Mouse (Mus musculus) subcutaneous adipose tissue, adult 2 months (tissue): Measurements from ENCODE around the gene Vmn1r143. TPM values are rescaled to one million over a fixed set of nuclear protein-coding genes. Genes with fewer than 3 reads are reported as not detected.

Source experiments
- polyA plus RNA-seq: library from polyadenylated mRNA; depleted of rRNA; stranded (reverse); fragments of >200 nt; gene quantifications from 2 replicates; pipeline ENCODE4 v1.2.3, GENCODE M21; 2012; ENCODE audit warnings: low replicate concordance; rRNA removed

Vmn1r143 gene
- polyA plus RNA-seq, result not detected in 2 replicates

GRCm38 (mm10) chr7:22189077-22189476, at the start of gene Vmn1r143:
Gene Vmn1r143, plus strand, starts transcription at chr7:22189377.

GRCm38 (mm10) chr7:22163935-22164334, 25.2 kb upstream of the Vmn1r143 start, which contains the start of gene Vmn1r142:
Gene Vmn1r142, minus strand, starts transcription at chr7:22164035.

GRCm38 (mm10) chr7:22201164-22201563, 12.0 kb downstream of the Vmn1r143 start, which contains the start of gene Gm8653:
Gene Gm8653, minus strand, starts transcription at chr7:22201264.

GRCm38 (mm10) chr7:22229384-22229783, 40.2 kb downstream of the Vmn1r143 start, which contains the start of gene Gm8453:
Gene Gm8453, minus strand, starts transcription at chr7:22229484.

Other genes starting within 250 kb of the Vmn1r143 start
- gene Vmn1r137, start 194.8 kb upstream of the Vmn1r143 start, polyA plus RNA-seq, result not detected in 2 replicates
- not detected in 2 replicates for gene Vmn1r138, start 160.5 kb upstream of the Vmn1r143 start, polyA plus RNA-seq
- not detected in 2 replicates for gene Gm6176, start 133.1 kb upstream of the Vmn1r143 start, polyA plus RNA-seq
- gene Vmn1r139, start 120.3 kb upstream of the Vmn1r143 start, polyA plus RNA-seq, result not detected in 2 replicates
- not detected in 2 replicates for gene Gm16451, start 71.1 kb upstream of the Vmn1r143 start, polyA plus RNA-seq
- gene Gm10666, start 54.6 kb upstream of the Vmn1r143 start, polyA plus RNA-seq, result not detected in 2 replicates
- not detected in 2 replicates for gene Vmn1r142, start 25.3 kb upstream of the Vmn1r143 start, polyA plus RNA-seq
- gene Gm8653, start 11.9 kb downstream of the Vmn1r143 start, polyA plus RNA-seq, result not detected in 2 replicates
- not detected in 2 replicates for gene Gm8453, start 40.1 kb downstream of the Vmn1r143 start, polyA plus RNA-seq
- gene Gm4187, start 140.3 kb downstream of the Vmn1r143 start, polyA plus RNA-seq, result not detected in 2 replicates
- not detected in 2 replicates for gene Gm8660, start 181.7 kb downstream of the Vmn1r143 start, polyA plus RNA-seq
- not detected in 2 replicates for gene Vmn1r148, start 224.2 kb downstream of the Vmn1r143 start, polyA plus RNA-seq
- gene Vmn1r149, start 248.9 kb downstream of the Vmn1r143 start, polyA plus RNA-seq, result not detected in 2 replicates